Mouse (Mus musculus) cortical plate, adult 2 months (tissue): ENCODE data around the gene Lbhd1. TPM values are rescaled to one million over a fixed set of nuclear protein-coding genes. Genes with fewer than 3 reads are reported as not detected.
"Not testable (repeated sequence)": the region's sequence is repeated elsewhere in the genome, so short reads cannot be mapped to it uniquely, and the experiment has no call there.

Source experiments
- H3K27ac ChIP-seq: fragments of 200-500 bp; 2 replicates; pipeline ENCODE4 v1.5.1; 2012; ENCODE audit warnings: low read length, control low read depth, inconsistent platforms; ENCODE audit not compliant: insufficient read depth
- H3K4me1 ChIP-seq: fragments of 200-500 bp; 2 replicates; pipeline ENCODE4 v1.6.1; 2011; ENCODE audit warnings: low read length; ENCODE audit not compliant: control insufficient read depth, insufficient read depth
- H3K4me3 ChIP-seq: fragments of 200-500 bp; 2 replicates; pipeline ENCODE4 v1.5.1; 2011; ENCODE audit warnings: mild to moderate bottlenecking, low read length, control low read depth; ENCODE audit not compliant: insufficient read depth
- CTCF ChIP-seq: fragments of 200-500 bp; IDR thresholded peaks from 2 replicates; pipeline ENCODE4 v1.5.1; 2011; ENCODE audit warnings: mild to moderate bottlenecking, control low read depth, low read length; ENCODE audit not compliant: insufficient read depth; ENCODE audit errors: extremely low read depth
- POLR2A ChIP-seq: fragments of 200-500 bp; IDR thresholded peaks from 2 replicates; pipeline ENCODE4 v1.6.1; 2011; ENCODE audit warnings: mild to moderate bottlenecking, low read length, control low read depth; ENCODE audit not compliant: insufficient read depth; ENCODE audit errors: extremely low read depth
- polyA plus RNA-seq: library from polyadenylated mRNA; depleted of rRNA; stranded (reverse); fragments of >200 nt; gene quantifications from 2 replicates; pipeline ENCODE4 v1.2.3, GENCODE M21; 2012

Gene Lbhd1
- polyA plus RNA-seq, 1 experiment: 3.4 TPM

DNA sequence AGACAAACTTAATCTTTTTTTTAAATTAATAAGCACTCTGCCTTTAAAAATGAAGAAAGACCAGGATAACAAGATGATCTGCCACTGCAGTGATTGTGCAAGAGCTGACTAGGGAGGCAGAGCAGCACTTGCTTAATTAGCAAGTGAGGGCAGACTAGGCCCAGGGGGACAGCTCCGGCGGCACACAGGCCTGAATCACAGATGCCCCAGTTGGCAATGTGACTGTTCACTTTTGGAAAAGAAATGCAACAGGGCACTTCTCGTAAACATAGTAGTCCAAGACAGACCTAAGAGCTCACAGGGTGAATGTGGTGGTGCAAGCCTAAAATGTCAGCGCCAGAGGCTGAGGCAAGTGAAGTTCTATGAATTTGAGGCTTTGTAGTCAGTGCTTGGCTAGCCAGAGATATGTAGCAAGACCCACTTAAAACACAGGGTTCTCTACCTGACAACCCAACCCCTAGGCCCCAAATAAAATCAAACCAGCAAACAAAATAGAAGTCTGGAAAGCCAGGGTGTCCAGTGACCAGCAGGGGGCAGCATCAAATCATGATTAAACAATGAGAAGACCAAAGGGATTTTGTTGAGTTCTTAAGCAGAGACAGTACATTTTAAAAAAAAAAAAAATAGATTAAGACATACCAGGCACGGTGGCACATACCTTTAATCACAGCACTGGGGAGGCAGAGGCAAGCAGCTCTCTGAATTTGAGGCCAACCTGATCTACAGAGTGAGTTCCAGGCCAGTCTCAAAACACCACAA is 39.0 kb upstream of the Lbhd1 start:
- Histone ChIP-seq H3K27ac (no peak overlapping the region), H3K4me1 (no peaks in the 10 kb centered on the region; the same call in 1 of the 2 replicates), H3K4me3 (no peak overlapping the region)
- TF ChIP-seq CTCF (peak; percentile 62), POLR2A (no peak)

DNA sequence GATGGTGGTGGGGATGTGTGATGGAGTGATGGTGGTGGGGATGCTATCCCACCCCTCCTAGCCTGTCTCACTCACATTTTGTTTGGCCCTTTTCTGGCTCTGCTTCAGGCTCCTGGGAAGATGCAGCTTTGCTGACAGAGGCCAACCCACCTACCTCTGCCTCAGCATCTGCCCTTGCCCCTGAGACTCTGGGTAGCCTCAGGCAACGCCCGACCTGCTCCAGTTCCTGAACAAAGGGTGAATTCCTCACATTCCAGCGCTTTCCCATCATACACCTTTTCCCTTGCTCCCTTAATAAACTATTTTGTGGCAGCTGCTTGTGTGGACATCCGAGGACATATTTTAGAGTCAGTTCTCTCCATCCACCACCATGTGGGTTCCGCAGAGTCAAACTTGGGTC is 35.2 kb upstream of the Lbhd1 start:
- Histone ChIP-seq H3K4me1 (peaks cover 1% of the 10 kb centered on the region; the same call in 1 of the 2 replicates), H3K4me3 (no peak overlapping the region), H3K27ac (no peak overlapping the region)
- TF ChIP-seq CTCF: no peak
- no peak for TF ChIP-seq POLR2A

DNA sequence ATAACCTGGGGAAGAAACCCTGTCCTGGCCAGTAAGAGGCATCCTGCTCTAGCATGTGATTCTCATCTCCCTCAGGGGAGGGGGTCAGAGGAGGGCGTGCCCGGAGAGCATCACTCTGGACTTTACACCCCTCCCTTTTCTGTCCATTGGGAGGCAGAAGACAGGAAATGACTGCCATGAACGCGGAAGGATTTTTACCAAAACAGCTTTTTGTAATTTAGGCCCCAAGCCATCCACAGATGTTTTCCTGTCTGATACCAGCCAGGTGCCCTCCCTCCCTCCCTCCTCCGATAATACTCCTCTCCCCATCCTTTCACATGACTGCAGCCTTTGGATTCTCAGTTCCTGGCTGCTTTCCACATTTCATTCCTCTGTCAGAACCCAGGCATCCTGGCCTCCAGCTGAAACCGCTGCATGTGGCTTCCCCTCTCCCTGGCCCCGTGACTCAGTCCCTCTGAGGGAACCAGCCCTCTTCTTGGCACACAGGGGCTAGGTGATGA is 33.1 kb upstream of the Lbhd1 start, which contains the start of gene Lrrn4cl:
Gene Lrrn4cl (plus strand): TSS at position 367 of the 500 bp plus-strand sequence.
- Histone ChIP-seq H3K27ac (peak within 1 kb of the TSS; percentile 43; the same call in 1 of the 2 replicates), H3K4me3 (no peak within 1 kb of the TSS), H3K4me1 (0 out of 2 replicates have a peak, but pooled peaks cover 1% of the 10 kb centered on the region)
- TF ChIP-seq POLR2A (no peak), CTCF (no peak)

DNA sequence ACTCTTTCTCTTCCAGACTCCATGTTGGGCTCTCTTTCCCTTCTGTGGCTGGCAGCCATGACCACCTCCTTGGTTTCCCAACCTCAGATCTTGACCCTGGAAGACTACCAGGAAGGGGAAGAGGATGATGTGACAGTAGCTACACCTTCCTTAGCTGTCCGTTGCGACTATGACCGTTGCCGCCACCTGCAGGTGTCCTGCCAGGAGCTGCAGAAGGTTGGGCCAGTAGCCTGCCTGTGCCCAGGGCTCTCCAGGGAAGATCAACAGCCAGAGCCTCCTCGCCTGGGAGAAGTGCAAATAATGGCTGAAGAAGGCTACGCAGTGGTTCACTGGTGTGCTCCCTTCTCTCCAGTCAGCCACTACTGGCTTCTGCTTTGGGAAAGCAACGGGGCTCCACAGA is 31.9 kb upstream of the Lbhd1 start:
- Histone ChIP-seq H3K27ac (peak overlapping the region; percentile 43; the same call in 1 of the 2 replicates), H3K4me1 (0 out of 2 replicates have a peak, but pooled peaks cover 1% of the 10 kb centered on the region), H3K4me3 (no peak overlapping the region)
- no peak for TF ChIP-seq CTCF

DNA sequence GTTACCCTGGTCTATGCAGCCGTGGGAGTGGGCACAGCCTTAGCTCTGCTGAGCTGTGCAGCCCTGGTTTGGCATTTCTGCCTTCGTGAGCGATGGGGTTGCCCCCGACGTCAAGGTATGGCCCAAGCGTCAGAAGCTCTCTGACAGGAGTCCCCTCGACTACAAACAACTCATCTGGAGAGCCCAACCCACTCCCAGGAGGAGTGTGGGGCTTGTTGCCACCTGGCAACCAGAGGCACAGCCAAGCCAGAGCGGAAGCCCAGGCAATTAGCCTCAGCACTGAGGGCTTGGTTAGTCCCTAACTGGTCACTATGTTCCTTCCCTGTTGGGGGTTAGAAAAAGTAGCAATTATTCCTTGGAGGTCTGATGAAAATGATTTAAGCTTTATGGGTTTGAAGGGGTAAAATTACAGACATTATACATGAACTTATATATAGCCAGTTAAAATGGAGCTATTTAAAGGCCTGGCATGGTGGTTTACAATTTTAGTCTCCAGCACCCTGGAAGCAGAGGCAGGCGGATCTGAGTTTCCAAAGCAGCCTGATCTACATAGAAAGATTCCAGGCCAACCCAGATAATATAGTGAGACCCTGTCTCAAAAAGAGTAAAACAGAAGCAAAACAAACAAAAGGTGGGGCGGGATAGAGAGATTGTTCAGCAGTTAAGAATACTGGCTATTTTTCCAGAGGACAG is 31.1 kb upstream of the Lbhd1 start:
- Histone ChIP-seq H3K27ac (peak overlapping the region; percentile 43), H3K4me1 (0 out of 2 replicates have a peak, but pooled peaks cover 1% of the 10 kb centered on the region), H3K4me3 (no peak overlapping the region)
- TF ChIP-seq CTCF: no peak
- no peak for TF ChIP-seq POLR2A

DNA sequence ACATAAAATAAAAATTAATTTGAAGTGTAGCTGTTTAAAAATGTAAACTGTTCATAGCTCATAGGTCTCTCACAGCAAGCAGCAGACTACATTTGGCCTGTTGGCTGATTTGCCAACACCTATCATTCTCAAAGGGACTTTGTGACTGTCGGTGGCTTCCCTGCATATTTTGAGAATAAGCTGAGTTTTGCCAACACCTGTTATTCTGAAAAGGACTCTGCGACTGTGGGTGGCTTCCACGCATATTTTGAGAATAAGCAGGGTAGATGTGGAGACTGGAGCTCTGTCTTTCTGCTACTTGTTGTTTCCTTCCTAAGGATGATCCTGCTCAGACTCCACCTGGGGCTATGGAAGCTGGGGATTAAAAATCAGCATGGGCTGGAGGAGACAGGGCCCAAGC is 30.4 kb upstream of the Lbhd1 start:
- 0 out of 2 replicates have a peak, but pooled peaks cover 1% of the 10 kb centered on the region for H3K4me1 ChIP-seq
- TF ChIP-seq CTCF: no peak
- TF ChIP-seq POLR2A: no peak
- H3K4me3 ChIP-seq: no peak overlapping the region
- no peak overlapping the region for H3K27ac ChIP-seq

DNA sequence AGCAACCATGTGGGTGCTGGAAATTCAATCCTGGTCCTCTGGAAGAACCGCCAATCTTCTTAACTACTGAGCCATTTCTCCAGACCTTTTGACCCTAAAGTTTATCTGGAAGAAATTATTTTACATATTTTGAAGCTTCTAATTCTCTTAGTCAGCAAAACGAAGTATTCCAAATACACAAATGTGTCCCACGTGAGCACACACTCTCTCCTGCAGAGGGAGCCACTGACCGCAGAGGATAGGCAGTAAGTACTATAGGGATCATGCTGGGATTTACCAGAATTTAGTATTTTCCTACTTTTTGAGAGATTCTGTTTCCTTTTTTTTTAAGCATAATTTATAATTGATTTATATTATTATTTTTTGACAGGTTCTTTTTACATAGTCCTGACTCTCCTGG is 25.8 kb upstream of the Lbhd1 start:
- TF ChIP-seq POLR2A: no peak
- peak; percentile 61 for TF ChIP-seq CTCF
- H3K27ac ChIP-seq: no peak overlapping the region
- no peak overlapping the region for H3K4me3 ChIP-seq
- no peaks in the 10 kb centered on the region for H3K4me1 ChIP-seq

DNA sequence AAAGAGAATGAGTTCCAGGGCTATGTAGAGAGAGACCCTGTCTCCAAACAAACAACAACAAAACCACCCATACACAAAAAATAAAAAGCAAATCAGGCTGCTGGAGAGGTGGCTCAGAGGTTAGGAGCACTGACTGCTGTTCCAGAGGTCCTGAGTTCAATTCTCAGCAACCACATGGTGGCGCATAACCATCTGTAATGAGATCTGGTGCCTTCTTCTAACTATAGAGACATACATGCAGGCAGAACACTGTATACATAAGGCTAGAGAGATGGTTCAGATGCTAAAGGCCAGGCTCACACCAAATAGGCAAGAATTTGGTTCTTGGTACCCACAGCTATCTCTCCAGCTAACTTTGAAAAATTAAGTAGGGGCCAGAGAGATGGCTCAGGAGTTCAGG is 24.5 kb upstream of the Lbhd1 start:
- TF ChIP-seq CTCF (0 out of 2 replicates have a peak, but pooled peaks have one; percentile 15), POLR2A (no peak)
- Histone ChIP-seq H3K4me1 (no peaks in the 10 kb centered on the region), H3K27ac (no peak overlapping the region), H3K4me3 (no peak overlapping the region)

DNA sequence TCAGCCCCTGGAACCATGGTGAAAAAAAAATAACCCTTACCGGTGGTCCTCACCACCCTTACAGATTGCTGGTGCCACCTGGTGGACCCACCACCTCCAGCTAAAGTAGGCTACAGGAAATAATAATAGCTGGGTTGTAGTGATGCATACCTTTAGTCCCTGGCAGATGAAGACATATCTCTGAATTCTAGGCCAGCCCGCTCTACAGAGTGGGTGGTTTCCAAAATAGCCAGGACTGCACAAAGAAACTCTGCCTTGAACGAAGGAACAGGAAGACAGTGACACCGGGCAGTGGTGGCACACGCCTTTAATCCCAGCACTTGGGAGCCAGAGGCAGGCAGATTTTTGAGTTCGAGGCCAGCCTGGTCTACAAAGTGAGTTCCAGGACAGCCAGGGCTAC is 19.3 kb upstream of the Lbhd1 start:
- Histone ChIP-seq H3K4me1 (no peaks in the 10 kb centered on the region), H3K27ac (no peak overlapping the region; the same call in 1 of the 2 replicates), H3K4me3 (no peak overlapping the region)
- no peak for TF ChIP-seq CTCF
- no peak for TF ChIP-seq POLR2A

DNA sequence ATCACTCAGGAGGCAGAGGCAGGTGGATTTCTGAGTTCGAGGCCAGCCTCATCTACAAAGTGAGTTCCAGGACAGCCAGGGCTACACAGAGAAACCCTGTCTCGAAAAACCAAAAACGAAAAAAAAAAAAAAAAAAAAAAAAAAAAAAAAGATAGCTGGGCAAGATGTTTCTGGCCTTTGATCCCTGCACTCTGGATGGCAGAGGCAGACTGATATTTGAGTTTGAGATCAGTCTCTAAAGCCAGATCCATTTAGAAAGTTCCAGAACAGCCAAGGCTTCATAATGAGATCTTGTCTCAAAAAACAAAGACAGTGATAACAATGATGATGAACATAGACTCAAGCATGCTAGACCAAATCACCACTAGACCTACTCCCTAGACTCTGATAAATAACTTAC is 13.2 kb upstream of the Lbhd1 start:
- not testable (repeated sequence) for H3K27ac ChIP-seq, H3K4me1 ChIP-seq, H3K4me3 ChIP-seq
